Mouse (Mus musculus): ENCODE measurements around the gene Rims3. TPM values are rescaled to one million over a fixed set of nuclear protein-coding genes. Genes with fewer than 3 reads are reported as not detected.

The Rims3 gene
- polyA plus RNA-seq, 1 experiment from 2014 or later: 10.7 TPM

GRCm38 (mm10) chr4:120856376-120856775, 1.8 kb downstream of the Rims3 start:
- ATAC-seq (replicated peaks): no peak
- Histone ChIP-seq H3K4me1 (peaks cover 16% of the 10 kb centered on the region), H3K27ac (replicated peaks) (no peak overlapping the region), H3K27me3 (no peaks in the 10 kb centered on the region), H3K9me3 (no peaks in the 10 kb centered on the region), H3K4me2 (replicated peaks) (peak overlapping the region; percentile 74; the same call in 1 of the 2 replicates), H3K4me3 (no peak overlapping the region), H3K36me3 (no peaks in the 10 kb centered on the region), H3K9ac (replicated peaks) (no peak overlapping the region)
- 42% methylated on average over 5 of the region's 5 CpGs for WGBS

DNA sequence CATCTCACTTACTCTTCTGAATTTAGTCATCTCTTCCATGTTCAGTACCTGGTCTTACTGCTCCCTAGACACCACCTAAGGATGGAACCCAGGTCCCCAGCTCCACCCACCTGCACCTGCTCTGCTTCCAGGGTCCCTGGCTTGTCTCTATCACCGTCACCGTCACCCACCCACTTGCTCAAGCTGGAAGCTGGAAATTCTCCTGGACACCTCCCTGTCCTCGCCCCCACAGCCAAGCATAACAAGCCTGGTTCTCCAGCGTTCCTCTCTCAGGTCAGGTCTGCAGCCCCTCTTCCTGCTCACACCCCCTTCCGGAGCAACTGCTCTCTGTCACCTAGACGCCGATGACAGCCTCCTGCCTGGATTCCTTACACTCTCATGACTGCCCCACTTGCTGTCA, 5.2 kb downstream of the Rims3 start:
- H3K9me3 ChIP-seq: no peaks in the 10 kb centered on the region
- no peaks in the 10 kb centered on the region for H3K27me3 ChIP-seq
- peaks cover 16% of the 10 kb centered on the region for H3K4me1 ChIP-seq
- no peak overlapping the region for H3K4me3 ChIP-seq
- H3K9ac ChIP-seq (replicated peaks): no peak overlapping the region
- no peak overlapping the region for H3K27ac ChIP-seq (replicated peaks)
- WGBS: 84% methylated on average over 7 of the region's 7 CpGs
- no peaks in the 10 kb centered on the region for H3K36me3 ChIP-seq
- H3K4me2 ChIP-seq (replicated peaks): no peak overlapping the region
- ATAC-seq (replicated peaks): no peak

GRCm38 (mm10) chr4:120866211-120866610, 11.6 kb downstream of the Rims3 start:
- Histone ChIP-seq H3K4me1 (peaks cover 8% of the 10 kb centered on the region), H3K27me3 (no peaks in the 10 kb centered on the region), H3K36me3 (no peaks in the 10 kb centered on the region), H3K4me3 (no peak overlapping the region), H3K4me2 (replicated peaks) (no peak overlapping the region), H3K27ac (replicated peaks) (no peak overlapping the region), H3K9me3 (no peaks in the 10 kb centered on the region), H3K9ac (replicated peaks) (no peak overlapping the region)
- WGBS: 15% methylated on average over 6 of the region's 6 CpGs
- no peak for ATAC-seq (replicated peaks)

DNA sequence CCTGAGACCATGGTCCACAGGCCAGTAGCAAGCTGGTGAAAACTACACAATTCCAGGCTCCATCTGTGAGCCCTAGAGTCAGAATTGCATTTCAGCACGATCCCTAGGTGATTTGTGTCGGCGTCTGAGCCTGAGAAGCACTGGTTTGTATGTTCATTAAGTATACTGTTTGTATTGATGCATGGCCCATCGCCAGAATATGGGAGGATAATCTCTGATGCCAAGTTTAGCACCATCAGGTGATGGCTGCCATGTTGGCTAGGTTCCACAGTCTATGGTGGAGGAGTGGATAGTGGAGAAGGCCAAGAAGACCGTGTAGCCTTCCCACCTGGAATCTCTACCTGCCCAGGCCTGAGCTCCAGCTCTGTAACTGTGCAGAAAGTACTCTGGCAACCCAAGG, 13.6 kb downstream of the Rims3 start:
- Histone ChIP-seq H3K27ac (replicated peaks) (no peak overlapping the region), H3K9me3 (no peaks in the 10 kb centered on the region), H3K4me3 (no peak overlapping the region), H3K4me1 (peaks cover 8% of the 10 kb centered on the region), H3K9ac (replicated peaks) (no peak overlapping the region), H3K27me3 (no peaks in the 10 kb centered on the region), H3K4me2 (replicated peaks) (no peak overlapping the region), H3K36me3 (no peaks in the 10 kb centered on the region)
- WGBS: 59% methylated on average over 5 of the region's 5 CpGs
- ATAC-seq (replicated peaks): no peak

DNA sequence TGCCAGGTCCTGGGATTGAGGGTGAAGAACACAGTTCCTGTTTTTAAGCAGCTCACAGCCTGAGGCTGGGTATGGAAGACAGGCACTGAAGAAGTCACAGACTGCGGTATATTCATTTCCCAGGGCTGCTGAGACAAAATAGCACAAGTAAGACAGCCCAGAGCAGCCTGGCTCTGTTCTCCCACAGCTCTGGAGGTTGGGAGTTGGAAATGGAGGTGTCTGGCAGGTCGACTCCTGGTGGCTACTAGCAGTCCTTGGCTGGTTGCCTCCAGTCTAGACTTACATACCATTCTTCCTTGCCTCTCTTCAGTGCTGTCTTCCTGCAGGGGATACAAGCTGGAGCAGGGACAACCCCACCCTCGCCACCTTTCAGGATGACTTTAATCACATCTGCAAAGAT, 14.4 kb downstream of the Rims3 start:
- WGBS: 76% methylated on average over 3 of the region's 3 CpGs
- Histone ChIP-seq H3K4me1 (peaks cover 8% of the 10 kb centered on the region), H3K36me3 (no peaks in the 10 kb centered on the region), H3K9ac (replicated peaks) (no peak overlapping the region), H3K27ac (replicated peaks) (no peak overlapping the region), H3K9me3 (no peaks in the 10 kb centered on the region), H3K27me3 (no peaks in the 10 kb centered on the region), H3K4me3 (no peak overlapping the region), H3K4me2 (replicated peaks) (no peak overlapping the region)
- no peak for ATAC-seq (replicated peaks)

- no peaks in the 10 kb centered on the region for H3K27me3 ChIP-seq
- no peak overlapping the region for H3K9ac ChIP-seq (replicated peaks)
- peaks cover 8% of the 10 kb centered on the region for H3K4me1 ChIP-seq
- H3K36me3 ChIP-seq: no peaks in the 10 kb centered on the region
- no peaks in the 10 kb centered on the region for H3K9me3 ChIP-seq
- whole genome bisulfite sequencing: 26% methylated on average over 7 of the region's 7 CpGs
- H3K4me2 ChIP-seq (replicated peaks): no peak overlapping the region
- H3K27ac ChIP-seq (replicated peaks): 0 out of 2 replicates have a peak overlapping the region, but pooled peaks have one; percentile 2
- H3K4me3 ChIP-seq: no peak overlapping the region
- ATAC-seq (replicated peaks): peak; percentile 64
These were observed 15.7 kb downstream of the Rims3 start for GRCm38 (mm10) chr4:120870262-120870748.

DNA sequence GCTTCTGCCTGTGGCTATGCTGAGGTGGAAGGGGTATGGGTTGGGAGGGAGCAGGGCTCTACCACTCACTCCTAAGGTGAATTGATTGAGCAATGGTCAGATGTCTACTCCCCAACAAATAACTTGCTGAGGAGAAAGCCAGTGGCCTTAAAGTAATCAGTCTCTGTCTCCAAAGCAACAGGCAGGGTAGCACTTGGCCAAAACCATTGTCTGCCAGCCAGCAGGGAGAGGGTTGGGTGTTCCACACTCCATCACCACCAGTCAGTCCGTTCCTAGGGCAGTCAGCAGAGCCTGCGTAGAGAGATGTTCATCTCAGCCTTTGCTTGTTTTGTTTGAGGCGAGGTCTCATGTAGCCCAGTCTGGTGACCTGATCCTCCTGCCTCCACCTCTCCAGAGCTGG, 21.3 kb downstream of the Rims3 start:
- no peak overlapping the region for H3K4me2 ChIP-seq (replicated peaks)
- no peaks in the 10 kb centered on the region for H3K27me3 ChIP-seq
- no peak overlapping the region for H3K27ac ChIP-seq (replicated peaks)
- H3K9me3 ChIP-seq: no peaks in the 10 kb centered on the region
- peaks cover 13% of the 10 kb centered on the region for H3K4me1 ChIP-seq
- H3K36me3 ChIP-seq: no peaks in the 10 kb centered on the region
- no peak overlapping the region for H3K4me3 ChIP-seq
- WGBS: 65% methylated on average over 3 of the region's 3 CpGs
- ATAC-seq (replicated peaks): no peak
- no peak overlapping the region for H3K9ac ChIP-seq (replicated peaks)

DNA sequence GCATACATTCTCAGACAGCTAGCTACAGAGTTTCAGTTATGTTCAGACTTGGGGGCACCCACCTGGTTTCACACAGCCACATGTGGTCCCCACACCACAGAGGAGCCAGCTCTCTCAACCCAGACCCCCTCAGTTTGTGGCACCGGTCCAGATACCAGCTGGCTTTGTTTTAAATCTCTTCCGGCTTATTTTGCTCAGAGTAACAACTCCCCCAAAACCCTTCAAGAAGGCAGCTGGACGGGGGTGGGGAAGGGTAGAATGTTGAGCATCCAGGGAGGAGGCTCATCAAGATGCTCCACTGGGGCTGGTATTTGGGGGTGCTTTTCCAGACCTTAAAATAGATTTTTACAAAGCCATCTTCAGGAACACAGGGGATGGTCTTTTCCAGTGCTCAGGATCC, 24.1 kb downstream of the Rims3 start:
- H3K4me2 ChIP-seq (replicated peaks): no peak overlapping the region
- no peak overlapping the region for H3K9ac ChIP-seq (replicated peaks)
- no peaks in the 10 kb centered on the region for H3K27me3 ChIP-seq
- no peaks in the 10 kb centered on the region for H3K9me3 ChIP-seq
- no peaks in the 10 kb centered on the region for H3K36me3 ChIP-seq
- peaks cover 34% of the 10 kb centered on the region for H3K4me1 ChIP-seq
- no peak overlapping the region for H3K27ac ChIP-seq (replicated peaks)
- 35% methylated on average over 3 of the region's 3 CpGs for WGBS
- no peak for ATAC-seq (replicated peaks)
- H3K4me3 ChIP-seq: no peak overlapping the region

DNA sequence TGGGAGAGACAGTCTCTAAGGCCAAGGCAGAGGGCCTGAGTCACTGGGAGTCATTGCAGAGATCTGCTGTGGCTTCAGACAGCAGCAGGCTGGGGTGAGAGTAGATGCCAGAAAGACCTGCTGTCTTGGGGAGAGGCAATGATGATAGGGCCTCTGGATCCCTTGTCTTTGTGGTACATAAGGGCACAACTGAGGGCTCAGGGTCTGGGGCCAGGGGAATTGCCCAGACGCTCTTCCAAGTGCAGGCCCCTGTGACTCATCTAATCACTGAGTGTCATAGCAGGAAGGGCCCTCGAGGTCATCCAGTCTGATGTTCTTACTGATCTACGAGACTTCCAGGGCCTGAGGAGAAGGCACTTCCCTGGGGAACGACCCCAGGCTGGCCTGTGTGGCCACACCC, 24.8 kb downstream of the Rims3 start:
- Histone ChIP-seq H3K36me3 (no peaks in the 10 kb centered on the region), H3K27ac (replicated peaks) (no peak overlapping the region), H3K4me1 (peaks cover 34% of the 10 kb centered on the region), H3K9me3 (no peaks in the 10 kb centered on the region), H3K4me3 (no peak overlapping the region), H3K4me2 (replicated peaks) (no peak overlapping the region), H3K27me3 (no peaks in the 10 kb centered on the region), H3K9ac (replicated peaks) (no peak overlapping the region)
- 74% methylated on average over 4 of the region's 4 CpGs for WGBS
- no peak for ATAC-seq (replicated peaks)

- H3K9me3 ChIP-seq: no peaks in the 10 kb centered on the region
- no peak overlapping the region for H3K9ac ChIP-seq (replicated peaks)
- ATAC-seq (replicated peaks): no peak
- peaks cover 42% of the 10 kb centered on the region for H3K4me1 ChIP-seq
- H3K27me3 ChIP-seq: no peaks in the 10 kb centered on the region
- no peaks in the 10 kb centered on the region for H3K36me3 ChIP-seq
- H3K4me2 ChIP-seq (replicated peaks): no peak overlapping the region
- no peak overlapping the region for H3K4me3 ChIP-seq
- WGBS: 61% methylated on average over 6 of the region's 6 CpGs
- no peak overlapping the region for H3K27ac ChIP-seq (replicated peaks)
These were observed 26.3 kb downstream of the Rims3 start for GRCm38 (mm10) chr4:120880731-120881432.

DNA sequence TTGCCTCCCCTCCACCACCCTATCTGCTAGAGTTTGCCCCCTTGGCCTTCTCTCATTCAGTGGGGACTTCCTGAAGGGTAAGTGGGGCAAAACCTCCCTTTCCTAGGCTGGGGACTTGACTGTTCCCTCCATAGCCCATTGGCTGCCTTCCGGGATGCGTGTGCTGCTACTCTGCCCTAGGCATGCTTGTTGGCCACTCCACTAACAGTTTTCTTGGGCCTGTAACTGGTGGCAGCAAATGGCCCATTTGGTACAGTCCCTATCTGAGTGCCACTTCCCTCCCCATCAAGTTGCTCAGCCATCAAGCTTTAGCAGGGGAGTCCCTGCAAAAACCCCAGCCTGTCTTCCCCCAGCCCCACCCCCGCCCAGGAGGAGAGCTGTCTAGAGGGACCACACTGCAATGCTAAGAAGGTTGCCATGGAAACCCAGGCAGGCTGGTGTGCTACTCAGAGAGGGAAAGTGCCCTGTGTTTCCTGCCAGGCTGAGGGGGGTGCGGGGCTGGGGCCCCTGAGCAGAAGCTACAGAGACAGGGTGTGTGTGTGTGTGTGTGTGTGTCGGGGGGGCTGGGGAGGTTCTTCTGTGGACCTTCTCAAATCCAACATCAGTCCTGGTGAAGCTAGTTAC, 27.5 kb downstream of the Rims3 start:
- no peak overlapping the region for H3K4me2 ChIP-seq (replicated peaks)
- no peak overlapping the region for H3K4me3 ChIP-seq
- 28% methylated on average over 5 of the region's 5 CpGs for WGBS
- no peaks in the 10 kb centered on the region for H3K9me3 ChIP-seq
- H3K27me3 ChIP-seq: no peaks in the 10 kb centered on the region
- no peaks in the 10 kb centered on the region for H3K36me3 ChIP-seq
- peaks cover 46% of the 10 kb centered on the region for H3K4me1 ChIP-seq
- ATAC-seq (replicated peaks): peak; percentile 90
- 0 out of 2 replicates have a peak overlapping the region, but pooled peaks have one; percentile 5 for H3K27ac ChIP-seq (replicated peaks)
- no peak overlapping the region for H3K9ac ChIP-seq (replicated peaks)

- Histone ChIP-seq H3K9ac (replicated peaks) (no peak overlapping the region), H3K4me3 (no peak overlapping the region), H3K36me3 (no peaks in the 10 kb centered on the region), H3K27me3 (no peaks in the 10 kb centered on the region), H3K4me1 (peaks cover 33% of the 10 kb centered on the region), H3K27ac (replicated peaks) (no peak overlapping the region; the same call in 1 of the 2 replicates), H3K9me3 (no peaks in the 10 kb centered on the region), H3K4me2 (replicated peaks) (no peak overlapping the region)
- 33% methylated on average over 13 of the region's 13 CpGs for WGBS
- no peak for ATAC-seq (replicated peaks)
These were observed 30.8 kb downstream of the Rims3 start for GRCm38 (mm10) chr4:120885208-120886120.
